Mouse (Mus musculus) v-Abl transformed pro-B cells (cell line): ENCODE data around the gene Lrmda.

Experiments used
- in situ Hi-C, 2 experiments: fragments of 400-800 bp; cut with MboI; formaldehyde crosslinking; loops; one replicate each; pipeline ENCODE4 v1.15.1; 2025; ENCODE audit not compliant: unreplicated experiment in 2 of 2

The Lrmda gene

DNA sequence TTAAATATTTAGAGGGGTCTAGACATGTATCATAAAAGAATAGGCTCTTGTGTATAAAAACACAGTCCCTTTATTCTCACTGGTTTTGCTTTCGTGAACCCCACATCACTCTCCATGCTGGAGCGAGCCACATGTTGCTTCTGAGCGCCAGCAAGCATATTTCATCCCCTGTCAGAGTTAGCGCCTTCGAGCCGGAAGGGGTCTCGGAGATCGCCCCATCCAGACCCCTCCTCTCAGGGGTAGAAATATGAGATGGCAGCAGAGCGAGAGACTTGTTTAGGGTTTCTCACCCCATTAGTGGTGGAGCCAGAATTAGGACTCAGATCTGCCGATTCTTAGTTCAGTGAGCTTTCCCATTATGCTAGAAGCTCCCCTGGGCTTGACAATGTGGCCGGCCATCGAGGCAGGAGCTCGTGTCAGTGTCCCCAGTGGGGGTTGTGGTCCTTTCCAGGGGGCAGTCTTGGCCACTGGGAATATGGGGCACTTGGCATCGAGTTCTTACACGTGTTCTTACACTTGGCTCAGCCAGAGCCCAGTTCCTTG lies 269.9 kb downstream of the Lrmda start:
- in situ Hi-C loops, result no loop called here

DNA sequence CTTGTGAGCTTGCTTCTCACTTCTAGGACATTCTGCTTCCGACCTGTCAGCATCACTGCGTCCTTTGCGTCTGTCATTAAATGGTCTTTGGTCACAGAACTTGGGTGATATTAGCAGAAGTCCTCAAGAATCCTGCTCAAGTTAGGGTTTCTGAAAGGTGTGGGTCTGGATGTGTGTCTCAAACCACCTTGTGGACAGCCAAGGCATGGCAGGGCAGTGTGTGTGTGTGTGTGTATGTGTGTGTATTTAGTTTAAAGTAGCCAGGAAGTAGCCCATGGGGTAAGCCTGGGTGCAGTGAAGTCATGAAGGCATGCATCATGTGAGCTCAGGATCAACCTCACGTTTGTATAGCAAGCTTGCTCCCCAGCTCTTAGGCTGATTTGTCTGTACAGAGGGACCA lies 274.9 kb downstream of the Lrmda start:
- in situ Hi-C loops, result no loop called here

DNA sequence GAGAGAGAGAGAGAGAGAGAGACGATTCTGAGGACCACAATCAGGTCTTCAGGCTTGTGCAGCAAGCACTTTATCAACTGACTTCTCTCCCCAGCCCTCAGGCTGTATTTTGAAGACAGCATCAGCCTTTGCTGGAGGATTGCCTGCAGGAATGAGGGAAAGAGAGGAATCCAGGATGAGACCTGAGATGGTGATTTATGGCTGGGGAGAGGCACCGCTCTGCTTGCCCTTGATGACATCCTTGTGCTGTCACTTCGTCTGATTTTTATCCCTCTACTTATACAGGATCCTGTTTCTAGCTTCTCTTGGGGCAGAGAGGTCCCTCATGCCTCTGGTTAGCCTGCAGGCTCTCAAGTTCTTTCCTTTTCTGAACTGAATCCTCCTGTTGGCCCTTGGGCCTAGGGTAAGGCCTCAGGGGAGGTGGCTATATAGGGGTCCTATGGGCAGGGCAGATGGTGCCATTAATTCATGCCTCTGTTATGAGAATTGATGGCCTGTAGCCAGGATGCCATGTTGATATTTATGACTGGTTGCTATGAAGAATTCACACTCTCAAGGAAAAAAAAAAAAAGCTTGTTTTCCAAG lies 277.2 kb downstream of the Lrmda start:
- in situ Hi-C loops, result no loop called here

DNA sequence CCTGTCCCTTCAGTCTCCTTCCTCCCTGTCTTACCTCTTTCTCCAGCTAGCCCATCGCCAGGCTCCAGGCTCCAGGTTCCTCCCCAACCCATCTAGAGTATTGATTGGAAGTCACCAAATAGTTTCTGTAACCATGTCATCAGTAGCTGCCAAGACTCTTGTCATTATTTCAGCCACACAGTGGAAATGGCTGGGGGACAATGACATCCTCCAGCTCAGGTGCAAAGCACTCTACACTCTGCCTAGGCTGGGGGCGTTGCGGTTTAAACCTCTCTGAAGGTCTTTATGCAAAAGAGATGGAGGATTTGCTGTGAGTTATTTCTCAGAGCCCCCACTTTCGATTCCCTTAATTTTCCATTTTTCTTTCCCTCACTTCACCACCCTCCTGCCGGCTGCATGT lies 287.2 kb downstream of the Lrmda start:
- in situ Hi-C loops, result no loop called here

DNA sequence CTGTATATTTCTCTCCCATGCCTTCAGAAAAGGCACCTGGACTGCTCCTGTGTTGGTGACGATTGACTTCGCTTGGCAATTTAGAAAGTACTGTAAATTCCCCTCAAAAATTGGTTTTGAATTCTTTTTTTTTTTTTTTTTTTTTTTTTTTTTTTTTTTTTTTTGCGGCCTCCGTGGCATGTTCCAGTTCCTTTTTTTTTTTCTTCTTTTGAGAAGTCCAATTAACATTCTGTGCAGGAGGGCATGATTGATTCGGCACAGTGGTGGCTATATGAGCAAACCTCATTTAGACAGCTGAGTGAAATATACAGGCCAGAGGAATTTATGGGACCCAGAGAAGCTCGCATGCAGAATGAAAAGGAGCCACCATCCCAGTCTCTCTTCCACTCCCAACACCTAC lies 288.5 kb downstream of the Lrmda start:
- in situ Hi-C loops, result no loop called here

DNA sequence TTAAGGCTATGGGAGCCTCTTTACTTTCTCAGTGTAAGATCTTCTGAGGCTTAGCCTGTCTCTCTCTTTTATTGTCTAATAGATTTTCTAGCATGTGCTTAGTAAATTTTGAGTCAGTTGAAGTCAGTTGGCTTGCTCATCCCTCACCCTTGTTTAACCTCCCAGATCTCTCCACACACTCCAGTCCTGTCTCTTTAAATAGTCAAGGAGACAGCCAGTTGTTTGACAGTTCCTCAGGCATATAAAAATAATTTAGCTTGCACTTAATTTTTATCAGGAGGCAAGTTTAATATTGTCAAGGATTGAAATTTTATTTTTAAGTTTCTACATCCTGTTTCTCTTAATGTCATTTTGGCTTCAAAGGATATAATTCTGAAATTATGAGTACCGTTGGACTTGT lies 303.5 kb downstream of the Lrmda start:
- in situ Hi-C loops, result no loop called here

DNA sequence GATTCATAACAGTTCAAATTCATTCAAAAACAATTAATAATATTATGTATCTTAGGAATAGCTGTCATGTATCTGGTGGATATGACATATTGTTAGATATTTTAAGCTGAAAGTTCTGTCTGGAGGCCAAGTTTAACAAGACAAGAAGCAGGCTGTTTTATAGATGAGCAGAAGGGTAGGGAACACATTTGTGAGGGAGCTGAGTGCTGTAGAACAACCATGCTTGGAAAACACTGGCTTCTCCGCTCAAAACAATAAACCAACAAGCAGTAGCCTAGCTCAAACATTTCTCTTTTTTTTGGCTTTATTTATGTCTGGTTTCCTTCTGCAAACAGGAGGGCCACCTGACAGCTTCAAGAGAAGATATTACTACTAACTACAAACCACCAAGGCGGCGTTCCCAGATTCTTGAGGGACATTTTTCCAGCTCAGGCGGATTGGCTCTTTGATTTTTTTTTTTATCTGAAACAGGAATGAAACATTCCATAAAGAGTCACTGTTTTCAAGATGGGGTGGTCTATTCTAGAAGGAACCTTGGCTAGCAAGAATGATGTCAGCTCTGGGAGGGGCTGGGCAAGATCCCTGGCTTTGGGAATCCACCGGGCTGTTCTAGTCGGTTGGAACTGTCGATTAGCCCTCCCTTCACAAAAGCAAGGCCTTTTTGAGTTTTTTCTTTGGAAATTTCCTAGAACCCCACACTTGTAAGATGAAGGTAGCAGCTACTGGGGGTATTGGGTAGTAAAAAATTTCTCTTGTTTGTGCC lies 304.2 kb downstream of the Lrmda start:
- in situ Hi-C loops, result no loop called here

DNA sequence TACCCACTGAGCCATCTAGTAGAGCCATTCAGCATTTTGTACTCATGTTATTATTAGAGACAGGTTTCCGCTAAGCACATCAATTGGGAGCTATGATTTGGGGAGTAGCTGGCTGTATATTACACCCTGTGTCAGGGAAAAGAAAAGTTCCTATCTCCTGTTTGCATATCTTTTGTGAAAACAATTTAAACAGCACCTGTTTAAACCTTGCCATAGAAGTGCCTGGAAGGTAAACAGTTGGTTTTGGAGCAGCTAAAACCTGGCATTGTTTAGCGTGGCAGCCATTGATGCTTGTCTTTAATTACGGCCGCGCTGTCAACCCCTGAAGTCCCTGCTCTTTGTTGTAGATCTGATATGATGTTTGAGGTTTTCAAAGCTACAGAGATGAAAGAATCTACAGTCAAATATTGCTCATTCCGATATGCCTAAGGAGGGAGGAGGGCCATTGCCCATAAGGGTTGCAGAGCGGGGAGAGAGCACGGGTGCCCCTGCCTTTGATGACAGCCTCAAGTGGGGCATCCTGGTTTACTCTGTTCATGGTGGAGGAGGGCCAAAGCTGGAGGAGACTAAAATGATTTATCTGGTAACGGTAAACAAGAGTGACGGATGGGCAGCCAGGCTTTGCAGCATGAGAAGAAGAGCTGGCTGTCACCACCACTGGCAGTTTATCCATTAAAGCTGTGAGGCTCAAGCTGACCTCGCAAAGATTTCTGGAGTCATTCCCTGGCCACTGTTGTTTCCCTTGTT lies 306.9 kb downstream of the Lrmda start:
- in situ Hi-C loops, result no loop called here

DNA sequence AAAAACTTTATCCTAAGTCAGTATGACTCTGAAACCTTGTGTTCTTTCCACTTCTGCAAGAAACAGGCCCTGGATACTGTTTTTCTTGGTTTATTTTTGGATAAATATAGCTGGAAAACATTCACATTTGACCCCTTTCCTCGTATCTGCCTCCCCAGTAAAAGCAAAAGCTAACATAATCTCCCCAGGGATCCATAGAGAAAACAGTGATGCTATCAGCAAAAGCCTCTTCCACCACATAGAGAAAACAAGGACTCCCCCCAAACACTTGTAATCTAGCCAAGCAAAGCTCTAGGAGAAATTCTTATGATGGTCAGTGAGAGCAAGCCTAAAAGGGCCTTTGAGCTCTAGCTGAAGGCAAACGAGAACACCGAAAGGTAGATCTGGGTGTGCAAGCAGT lies 309.7 kb downstream of the Lrmda start:
- in situ Hi-C loops, result no loop called here

DNA sequence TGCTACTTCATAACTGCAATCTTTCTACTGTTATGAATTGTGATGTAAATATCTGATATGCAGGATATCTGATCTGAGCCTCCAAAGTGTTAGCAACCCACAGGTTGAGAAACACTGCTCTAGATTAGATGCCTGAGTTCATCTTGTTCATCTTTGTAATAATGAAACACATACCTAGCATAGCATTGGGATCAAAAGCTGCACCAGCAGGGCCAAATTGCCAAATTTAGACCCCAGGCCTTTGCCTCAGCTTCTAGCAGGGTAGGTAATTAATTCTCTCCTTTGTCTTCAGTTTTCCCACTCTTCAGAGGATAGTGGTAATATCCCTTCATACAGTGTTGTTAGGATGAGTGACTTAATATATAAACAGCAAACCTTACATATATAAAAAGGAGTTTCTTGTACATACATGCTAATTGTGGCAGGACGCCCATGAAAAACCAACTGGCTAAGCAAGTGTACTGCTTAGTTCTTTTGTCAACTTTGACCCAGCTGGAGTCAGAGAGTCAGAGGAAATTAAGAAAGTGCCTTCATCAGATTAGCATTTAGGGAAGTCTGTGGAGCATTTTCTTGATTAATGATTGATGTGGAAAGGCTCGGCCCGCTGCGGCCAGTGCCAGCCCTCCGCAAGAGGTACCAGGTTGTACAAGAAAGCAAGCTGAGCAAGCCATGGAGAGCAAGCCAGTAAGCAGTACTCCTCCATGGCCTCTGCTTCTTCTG lies 315.7 kb downstream of the Lrmda start:
- in situ Hi-C loops, result no loop called here

DNA sequence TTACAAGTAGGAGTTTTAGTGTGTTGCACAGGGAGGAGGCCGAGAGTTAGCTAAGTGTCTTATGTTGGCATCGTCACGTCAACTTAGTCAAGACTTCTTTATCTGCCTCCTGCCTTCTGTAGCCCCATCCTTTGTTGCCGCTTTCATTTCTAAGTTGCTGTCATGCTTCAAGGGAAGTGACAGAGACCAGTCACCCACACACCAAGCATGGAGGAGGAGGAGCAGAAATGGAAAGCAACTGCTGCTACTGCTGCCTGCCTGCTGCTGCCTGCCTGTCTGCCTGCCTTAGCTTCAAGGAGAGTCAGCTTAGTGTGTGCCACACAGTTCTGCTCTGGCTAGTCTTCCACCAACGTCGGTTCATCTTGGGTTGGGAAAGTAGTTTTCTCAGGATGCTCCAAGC lies 319.7 kb downstream of the Lrmda start:
- in situ Hi-C loops, result no loop called here

DNA sequence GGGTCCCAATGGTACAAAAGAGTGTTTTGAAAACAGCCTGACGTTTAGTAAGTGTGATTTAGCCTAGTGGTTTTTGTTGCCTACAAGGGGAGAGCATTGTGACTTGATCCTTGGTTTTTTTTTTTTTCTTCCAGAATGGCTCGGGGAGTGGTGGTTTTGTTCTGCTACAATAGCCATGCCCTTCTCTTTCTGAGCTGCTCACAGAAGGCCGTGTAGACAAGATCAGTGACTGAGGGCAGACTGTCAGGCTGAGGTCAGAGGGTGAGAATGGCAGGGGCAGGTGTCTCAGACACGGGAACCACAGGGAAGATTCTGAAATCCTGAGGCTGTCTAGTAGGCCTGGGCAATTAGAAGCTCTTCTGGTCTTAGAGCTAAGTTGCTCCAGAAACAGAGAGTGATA lies 323.8 kb downstream of the Lrmda start:
- in situ Hi-C loops, result no loop called here

DNA sequence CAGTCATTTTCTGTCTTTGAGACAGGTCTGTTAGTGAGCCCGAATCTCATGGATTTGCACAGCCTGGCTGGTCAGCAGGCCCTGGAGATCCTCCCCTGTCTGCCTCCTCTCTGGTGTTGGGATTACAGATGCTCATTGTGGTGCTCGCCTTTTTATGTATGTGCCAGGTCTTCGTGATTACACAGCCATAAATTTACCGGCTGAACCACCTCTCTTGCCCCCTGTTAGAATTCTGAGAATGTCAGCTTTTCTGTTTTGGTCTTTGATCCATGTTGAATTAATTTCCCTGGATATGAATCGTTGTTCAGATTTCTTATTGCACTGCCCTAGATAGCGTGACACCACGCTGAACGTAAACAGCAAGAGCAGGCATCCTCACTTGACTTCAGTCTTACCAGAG lies 325.7 kb downstream of the Lrmda start:
- in situ Hi-C loops, result no loop called here

DNA sequence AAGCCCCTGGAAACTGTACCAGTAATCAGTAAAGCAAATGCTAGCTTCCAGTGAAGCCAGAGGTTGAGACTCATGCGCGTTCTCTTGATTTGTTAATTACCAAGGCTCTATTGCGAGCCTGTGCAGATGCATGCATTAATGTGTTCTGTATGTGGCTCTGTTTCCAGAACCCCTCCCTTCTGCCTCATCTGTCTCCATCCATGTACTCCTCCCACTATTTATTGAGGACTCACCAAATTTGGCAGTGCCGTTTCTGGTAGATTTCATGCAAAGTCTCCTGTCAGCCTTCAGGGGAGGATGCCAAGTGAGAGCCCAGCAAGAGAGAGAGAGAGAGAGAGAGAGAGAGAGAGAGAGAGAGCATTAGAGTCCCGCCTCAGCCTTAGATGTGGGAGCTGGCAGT lies 334.1 kb downstream of the Lrmda start:
- in situ Hi-C loops, result no loop called here

DNA sequence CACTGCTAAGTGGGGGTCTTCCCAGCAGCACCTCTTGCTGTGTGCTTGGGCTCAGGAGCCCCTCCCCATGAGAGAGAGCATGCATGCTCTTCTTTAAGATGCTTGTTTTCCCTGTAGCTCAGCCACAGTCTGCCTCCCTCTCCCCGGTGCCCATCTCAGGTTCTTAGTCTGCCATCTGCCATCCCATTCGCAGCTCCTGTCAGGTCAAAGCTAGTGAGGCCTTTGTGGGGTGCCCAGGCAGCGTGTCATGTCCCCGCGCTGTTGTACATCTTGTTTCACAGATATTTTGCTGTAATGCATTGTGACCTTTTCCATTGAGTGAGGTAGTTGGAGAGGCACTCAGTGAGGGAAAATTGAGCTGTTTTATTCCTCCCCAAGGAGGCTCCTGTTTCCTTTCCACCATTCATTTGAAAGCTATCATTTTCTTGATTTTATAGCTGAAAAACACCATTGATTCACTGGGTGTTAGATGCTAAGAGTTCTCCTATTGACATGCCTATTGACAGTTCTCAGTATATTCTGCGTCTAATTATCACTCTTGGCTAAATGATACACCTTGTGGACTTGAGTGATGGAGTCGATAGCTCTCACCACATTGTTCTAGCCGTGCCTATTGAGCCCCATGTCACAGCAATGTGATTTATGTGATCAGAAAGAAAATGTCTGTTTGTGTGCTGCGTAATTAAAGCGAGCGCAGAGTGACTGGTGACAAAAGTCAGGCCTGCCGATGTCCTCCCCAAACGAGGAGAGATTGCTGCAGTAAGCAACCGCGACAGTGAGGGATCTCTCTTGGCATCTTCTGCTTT lies 335.5 kb downstream of the Lrmda start:
- in situ Hi-C loops, result no loop called here

DNA sequence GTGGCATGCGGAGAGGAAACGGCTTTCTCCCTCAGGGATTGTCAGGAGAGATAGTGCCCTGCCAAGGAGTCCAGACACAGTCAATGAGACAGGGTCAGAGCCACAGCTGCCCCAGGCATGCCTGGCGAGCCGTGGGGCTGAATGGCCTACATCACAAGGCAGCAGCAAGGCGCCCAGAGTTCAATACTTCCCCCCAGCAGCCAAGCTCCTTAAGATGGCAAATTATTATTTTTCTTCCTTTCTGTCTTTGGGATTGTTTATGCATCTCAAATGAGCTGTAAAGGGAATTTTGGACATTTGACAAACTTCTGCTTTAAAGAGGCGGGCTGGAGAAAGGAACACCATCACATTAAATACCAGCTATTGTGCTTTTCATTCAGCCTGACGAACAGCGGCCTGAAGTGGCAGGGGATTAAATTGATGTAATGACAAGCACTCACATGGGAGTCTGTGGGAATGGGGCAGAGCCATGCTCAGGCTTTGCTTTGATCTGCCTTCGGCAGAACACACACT lies 338.5 kb downstream of the Lrmda start:
- in situ Hi-C loops, result no loop called here

DNA sequence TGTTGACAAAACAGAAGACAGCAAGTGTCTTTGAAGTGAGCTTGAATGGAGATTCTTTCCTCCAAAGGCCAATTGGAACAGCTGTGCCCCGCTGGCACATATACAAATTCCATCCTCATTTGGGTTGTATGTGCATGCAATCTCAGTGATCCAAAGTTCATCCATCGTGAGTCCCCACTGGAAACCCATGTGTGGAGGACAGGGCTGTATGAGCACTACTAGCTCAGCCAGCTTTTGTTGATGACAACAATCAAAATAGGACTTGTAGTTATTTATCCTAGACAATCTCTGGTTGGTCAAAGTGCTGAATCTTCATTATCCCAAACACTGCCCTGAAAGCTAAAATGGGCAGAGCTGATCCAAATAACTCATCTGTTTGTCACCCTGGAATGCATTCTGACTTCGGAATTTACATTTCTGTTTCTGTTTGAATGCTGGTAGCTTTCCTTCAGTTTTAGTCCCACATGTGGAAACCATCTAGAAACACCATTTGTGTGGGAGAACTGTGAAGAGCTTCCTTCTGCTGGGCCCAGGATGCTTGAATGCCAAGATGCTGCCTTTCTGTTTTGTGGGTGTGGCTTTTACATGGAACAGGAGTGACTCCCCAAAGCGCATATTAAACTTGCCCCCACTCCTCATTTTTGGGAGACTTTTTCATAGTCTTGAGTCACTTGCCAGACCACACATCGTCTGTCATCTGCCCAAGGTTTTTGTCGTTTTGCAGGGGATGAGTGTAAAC lies 344.7 kb downstream of the Lrmda start:
- in situ Hi-C loops, result no loop called here

DNA sequence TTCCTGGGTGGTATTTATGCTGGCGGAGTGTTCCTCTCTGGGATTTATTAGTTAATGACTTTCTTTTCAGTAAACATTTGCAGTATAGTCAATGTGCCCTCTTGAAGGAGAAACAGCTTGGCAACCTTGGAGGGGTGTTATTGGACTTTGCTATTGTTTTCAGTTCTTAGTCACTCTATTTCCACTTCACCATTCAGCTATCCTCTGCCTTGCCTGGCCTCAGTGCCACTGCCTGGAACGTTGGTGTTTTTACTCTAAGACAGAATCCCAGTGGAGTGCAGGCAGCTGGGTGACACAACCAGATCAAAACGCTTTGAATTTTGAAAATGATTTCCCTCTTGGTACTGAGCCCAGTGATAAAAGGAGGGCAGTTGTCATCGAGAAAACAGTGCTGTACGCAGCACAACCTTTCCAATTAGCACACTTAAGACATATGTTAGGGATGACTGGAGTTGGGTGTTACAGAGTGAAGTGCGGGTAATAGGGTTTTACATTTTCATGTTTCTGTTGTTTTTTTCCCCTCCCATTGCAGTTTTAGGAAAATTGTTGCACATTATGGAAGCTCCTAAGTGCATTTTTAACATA lies 345.4 kb downstream of the Lrmda start:
- in situ Hi-C loops, result no loop called here

DNA sequence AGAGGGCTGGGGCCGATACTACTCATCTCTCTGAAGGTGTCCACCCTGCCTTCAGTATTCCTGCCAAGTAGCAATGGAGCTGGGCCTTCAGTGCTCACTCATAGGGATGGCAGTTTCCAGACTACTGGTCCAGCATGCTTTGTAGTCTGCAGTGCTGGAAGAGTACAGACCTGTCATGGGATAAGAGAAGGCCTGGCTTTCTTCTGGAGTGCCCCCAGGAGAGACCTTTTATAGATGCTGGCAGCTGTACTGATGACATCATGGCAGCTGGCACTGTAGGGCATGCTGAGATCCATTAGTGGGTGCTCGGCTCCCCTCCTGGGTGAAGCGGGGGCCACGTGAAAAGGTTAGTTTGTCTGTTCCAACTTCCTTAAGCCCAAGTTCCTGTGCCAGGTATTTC lies 348.1 kb downstream of the Lrmda start:
- in situ Hi-C loops, result no loop called here
